Comparison of ENCODE assay signal across 12 mouse cellular contexts in genomic region chr12:111471119-111471518, GRCm38 (mm10). TPM values are rescaled to one million over a fixed set of nuclear protein-coding genes. Genes with fewer than 3 reads are reported as not detected.
"Had no signal": no experiment of that assay in that cellular context is flagged by ENCODE, and none has a peak within 500 bp of the region (broad histone marks: within the 10 kb centered on the region; RNA-seq: fewer than 3 reads in every experiment).

No protein-coding gene starts in this region.

- H3K4me2 ChIP-seq: limb, embryonic 15.5 days; liver, embryonic 12.5 days; lung, embryonic 14.5 days; midbrain, embryonic 13.5 days had no signal

- H3K4me1 ChIP-seq: midbrain, embryonic 13.5 days had no signal

- DNase-seq: kidney, adult 2 months; kidney, postnatal 25 days; layer of hippocampus, adult 9-11 months; layer of hippocampus, postnatal 36 days; lung, embryonic 14.5 days; lung, postnatal 14 days; right cerebral cortex, postnatal 25 days had no signal

- H3K27ac ChIP-seq: limb, embryonic 15.5 days; liver, embryonic 12.5 days; midbrain, embryonic 13.5 days had no signal

- ATAC-seq: intestine, embryonic 16.5 days; liver, embryonic 12.5 days; midbrain, embryonic 13.5 days had no signal

- H3K9me3 ChIP-seq: limb, embryonic 15.5 days; liver, embryonic 12.5 days; midbrain, embryonic 13.5 days had no signal

- H3K9ac ChIP-seq: limb, embryonic 15.5 days; liver, embryonic 12.5 days; lung, embryonic 14.5 days; midbrain, embryonic 13.5 days had no signal

- H3K36me3 ChIP-seq: limb, embryonic 15.5 days; liver, embryonic 12.5 days; midbrain, embryonic 13.5 days had no signal

- H3K4me3 ChIP-seq: limb, embryonic 15.5 days; liver, embryonic 12.5 days; midbrain, embryonic 13.5 days had no signal

RNA-seq across cellular contexts. Expression of gene Tnfaip2, which starts 28.9 kb away (rescaled TPM):
- polyA plus RNA-seq: neural tube, embryonic 14.5 days had no signal
